Mouse (Mus musculus): ENCODE measurements at regions not wholly inside any gene's neighbourhood (a gene's known extent, or its start where the extent isn't known, plus 50 kb on each side); places are given as distances from the start of the nearest gene placed in this dataset.

DNA sequence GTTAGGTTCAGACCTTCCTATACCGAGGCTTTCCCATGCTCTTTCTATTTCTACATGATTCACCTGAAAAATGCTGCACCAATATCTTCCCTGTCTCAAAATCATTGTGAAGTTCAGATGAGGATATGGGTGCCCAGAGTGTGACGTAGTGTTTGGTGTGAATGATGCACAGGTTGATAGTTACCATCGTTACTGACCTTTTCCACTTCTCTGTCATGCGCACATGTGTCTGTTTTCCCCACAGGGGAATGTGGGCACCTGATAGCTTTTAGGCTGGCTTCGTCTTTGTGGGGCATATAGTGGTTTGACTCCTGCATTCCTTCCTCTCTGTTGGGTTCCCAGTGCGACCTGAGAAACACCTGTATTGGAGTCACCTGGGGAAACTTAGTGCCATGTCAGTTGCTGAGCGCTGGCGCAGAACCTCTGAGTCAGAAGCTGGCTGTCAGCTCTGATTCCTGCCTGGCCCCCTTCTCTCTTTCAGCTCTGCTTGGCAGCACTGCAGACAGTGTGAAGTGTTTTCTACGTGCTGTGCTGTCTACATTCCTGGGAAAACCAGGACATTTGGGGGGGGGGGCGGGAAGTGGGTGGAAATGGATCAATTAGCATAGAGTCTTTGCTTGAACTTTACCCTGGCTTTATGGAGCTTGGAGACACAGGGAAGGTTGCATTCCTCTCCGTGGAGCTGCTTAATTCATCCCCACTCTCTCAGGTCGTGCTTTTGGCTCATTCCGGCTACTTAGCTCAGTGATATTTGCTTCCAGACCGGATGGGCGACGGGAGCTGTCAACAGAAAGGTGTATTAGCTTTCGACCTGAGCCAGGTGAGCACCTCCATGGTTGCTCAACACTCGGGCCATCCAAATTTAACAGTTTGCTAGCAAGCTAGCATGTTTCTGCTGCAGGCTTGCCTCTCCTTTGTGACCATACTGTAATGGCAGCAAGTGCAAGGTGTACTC, 1281.4 kb upstream of the A1bg start:
- no peak for TF ChIP-seq POLR2A (IDR thresholded peaks at IDR 0.05; ENCODE audit: extremely low read depth, insufficient read depth, low read length)
- TF ChIP-seq CTCF (IDR thresholded peaks at IDR 0.05; ENCODE audit: low read depth, low read length): no peak
